Mouse (Mus musculus) layer of hippocampus, postnatal 25 days (tissue): ENCODE results near the gene Gpr89. TPM values are rescaled to one million over a fixed set of nuclear protein-coding genes. Genes with fewer than 3 reads are reported as not detected.

Source experiments
- DNase-seq, 2 experiments: peaks; one replicate each; pipeline ENCODE4 v3.0.0; 2022; ENCODE audit warnings: mixed read lengths in 2 of 2, low spot score in 1 of 2; ENCODE audit errors: extremely low spot score in 1 of 2
- total RNA-seq, 2 experiments: library from RNA; stranded (reverse); gene quantifications; 2 replicates each; pipeline ENCODE4 v1.2.3; 2021

The Gpr89 gene
- total RNA-seq, 2 experiments from 2014 or later, result 39.3 to 46.1 TPM

DNA sequence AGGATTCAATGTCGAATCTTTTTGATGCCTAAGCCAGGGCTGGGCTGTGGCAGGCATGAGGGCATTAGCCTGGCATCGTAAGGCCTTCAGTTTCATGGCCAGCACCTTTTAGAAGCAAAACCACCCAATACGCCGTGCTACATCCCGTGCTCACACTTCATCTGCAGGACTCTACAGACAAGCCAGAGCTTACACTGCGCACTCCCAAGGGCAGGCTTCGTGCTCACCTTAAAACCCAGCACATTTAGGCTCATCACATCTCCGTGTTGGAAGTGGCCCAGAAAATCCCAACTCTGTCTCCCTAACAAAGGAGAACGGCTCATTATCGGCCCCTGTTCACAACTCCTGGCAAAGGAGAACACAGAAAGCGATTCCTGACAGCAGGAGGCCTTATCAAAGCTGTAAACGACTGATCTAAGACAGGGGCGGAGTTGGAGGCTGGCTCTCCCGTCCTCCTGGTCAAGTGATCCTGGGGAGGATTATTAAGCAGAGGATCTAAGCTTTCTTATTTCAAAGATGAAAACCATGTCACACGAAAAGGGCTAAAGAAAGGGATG, 76.8 kb downstream of the Gpr89 start:
- no peak for DNase-seq

- DNase-seq, result no peak
Measured at GRCm38 (mm10) chr3:96825261-96825660, 79.9 kb downstream of the Gpr89 start.

DNA sequence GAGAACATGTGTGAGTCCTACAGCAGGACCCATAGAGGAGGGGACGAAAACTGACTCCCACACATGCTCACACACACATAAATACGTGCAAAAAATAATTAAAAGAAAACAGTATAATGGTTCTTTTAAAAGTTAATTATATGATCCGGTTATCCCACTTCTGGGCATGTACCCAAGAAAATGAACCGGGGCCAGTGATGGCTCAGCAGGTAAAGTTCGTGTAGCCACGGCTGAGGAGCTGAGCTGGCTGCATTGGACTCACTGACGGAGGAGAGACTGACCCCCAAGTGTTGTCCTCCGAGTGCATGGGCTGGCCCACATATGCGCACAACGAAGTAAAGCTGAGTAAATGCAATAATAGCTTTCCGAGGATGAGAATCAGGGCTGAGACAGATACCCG, 80.5 kb downstream of the Gpr89 start:
- DNase-seq, result no peak

GRCm38 (mm10) chr3:96823701-96824100, 81.4 kb downstream of the Gpr89 start:
- DNase-seq, result no peak

- no peak for DNase-seq
Measured at GRCm38 (mm10) chr3:96821581-96821980, 83.6 kb downstream of the Gpr89 start.

DNA sequence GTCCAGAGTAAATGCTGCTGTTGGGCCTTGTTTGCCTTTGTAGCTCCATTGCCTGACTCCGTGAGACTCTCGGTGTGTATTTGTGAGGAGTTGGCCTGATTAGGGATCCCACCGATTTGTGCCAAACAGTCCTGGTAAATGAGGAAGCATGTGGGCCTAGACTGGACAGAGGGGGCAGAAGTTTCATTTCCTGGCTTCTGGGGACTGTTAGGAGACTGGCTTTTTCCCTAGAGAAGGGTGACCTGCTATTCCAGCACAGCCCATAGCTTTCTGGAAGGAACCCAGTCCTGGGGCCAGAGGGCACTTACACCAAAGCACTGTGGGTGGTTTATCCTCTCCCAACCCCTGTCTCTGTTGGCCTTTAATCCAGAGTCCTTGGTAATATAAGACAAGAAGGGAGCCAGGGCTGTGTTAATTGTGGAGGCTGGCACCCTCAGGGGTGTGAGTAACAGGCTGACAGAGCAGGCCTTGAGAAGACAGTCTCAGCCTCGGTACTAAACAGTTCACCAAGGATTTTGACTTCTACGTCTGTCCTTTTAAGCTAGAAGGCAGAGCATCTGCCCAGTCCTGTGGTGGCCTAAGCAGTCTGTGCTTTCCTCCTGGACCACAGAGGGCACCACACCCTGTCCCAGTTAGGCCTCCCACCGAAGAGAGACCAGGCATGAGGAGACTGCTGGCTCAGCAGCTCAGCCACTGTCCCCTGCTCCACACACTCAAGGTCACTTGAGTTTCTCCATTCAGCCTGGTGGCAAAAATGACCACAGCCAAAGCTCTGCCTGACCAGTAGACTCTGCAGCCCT, 84.8 kb downstream of the Gpr89 start:
- no peak for DNase-seq

Other genes starting within 250 kb of the Gpr89 start
- gene Ankrd35, start 235.2 kb downstream of the Gpr89 start, total RNA-seq, result 1 to 10 TPM; 5.3 to 6.2 TPM
- 10 to 100 TPM; 24.6 to 27.0 TPM for gene Pias3, start 209.0 kb downstream of the Gpr89 start, total RNA-seq
- gene Nudt17, start 196.8 kb downstream of the Gpr89 start, total RNA-seq, result 10 to 100 TPM; 13.2 to 16.7 TPM
- gene Polr3c, start 177.7 kb downstream of the Gpr89 start, total RNA-seq, result 10 to 100 TPM; 24.7 to 24.9 TPM
- 10 to 100 TPM; 56.0 to 62.3 TPM for gene Rnf115, start 177.7 kb downstream of the Gpr89 start, total RNA-seq
- under 1 TPM; 0.22 to 0.35 TPM for gene Pdzk1, start 76.1 kb downstream of the Gpr89 start, total RNA-seq
- gene Cd160, start 76.0 kb downstream of the Gpr89 start, total RNA-seq, result not detected
- 1 to 10 TPM in 1 of 2 experiments, under 1 TPM in 1; 0.70 to 1.2 TPM for gene Gja5, start 653 bp downstream of the Gpr89 start, total RNA-seq
- gene Gja8, start 20.7 kb upstream of the Gpr89 start, total RNA-seq, result not detected